Mouse (Mus musculus): Measurements from ENCODE around the gene Clec4b2. TPM values are rescaled to one million over a fixed set of nuclear protein-coding genes. Genes with fewer than 3 reads are reported as not detected.
"Not testable (repeated sequence)": the region's sequence is repeated elsewhere in the genome, so short reads cannot be mapped to it uniquely, and the experiment has no call there.

Gene Clec4b2
- total RNA-seq (2017), result not detected in 3 replicates

GRCm38 (mm10) chr6:123172593-123172992, at the start of gene Clec4b2:
Clec4b2 (plus strand) TSS chr6:123172893.
- ATAC-seq (replicated peaks; ENCODE audit: insufficient number of reproducible peaks, low FRiP score, low TSS enrichment, poor library complexity, severe bottlenecking), result no peak

GRCm38 (mm10) chr6:123123195-123123594, 49.5 kb upstream of the Clec4b2 start:
- peak; percentile 88 for ATAC-seq (replicated peaks; ENCODE audit: insufficient number of reproducible peaks, low FRiP score, low TSS enrichment, poor library complexity, severe bottlenecking)

DNA sequence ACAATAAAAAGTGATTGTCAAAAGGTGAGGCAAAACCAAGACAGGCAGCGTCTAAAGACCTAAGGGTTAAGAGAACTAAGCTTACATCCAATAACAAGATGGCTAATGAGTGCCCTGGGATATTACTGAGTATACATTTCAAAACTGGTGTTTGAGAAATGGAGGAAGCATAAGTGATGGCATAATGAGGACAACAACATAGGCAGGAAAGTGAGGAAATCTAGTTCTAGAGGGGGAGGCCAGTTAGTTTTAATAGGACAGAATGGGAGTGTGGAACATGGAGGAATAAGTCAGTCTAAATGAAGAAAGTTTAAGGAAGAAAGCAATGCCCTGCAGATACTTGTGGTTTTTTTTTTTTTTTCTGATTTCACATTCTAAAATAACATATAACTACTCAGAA, 45.5 kb upstream of the Clec4b2 start:
- ATAC-seq (replicated peaks; ENCODE audit: insufficient number of reproducible peaks, low FRiP score, low TSS enrichment, poor library complexity, severe bottlenecking), result no peak

DNA sequence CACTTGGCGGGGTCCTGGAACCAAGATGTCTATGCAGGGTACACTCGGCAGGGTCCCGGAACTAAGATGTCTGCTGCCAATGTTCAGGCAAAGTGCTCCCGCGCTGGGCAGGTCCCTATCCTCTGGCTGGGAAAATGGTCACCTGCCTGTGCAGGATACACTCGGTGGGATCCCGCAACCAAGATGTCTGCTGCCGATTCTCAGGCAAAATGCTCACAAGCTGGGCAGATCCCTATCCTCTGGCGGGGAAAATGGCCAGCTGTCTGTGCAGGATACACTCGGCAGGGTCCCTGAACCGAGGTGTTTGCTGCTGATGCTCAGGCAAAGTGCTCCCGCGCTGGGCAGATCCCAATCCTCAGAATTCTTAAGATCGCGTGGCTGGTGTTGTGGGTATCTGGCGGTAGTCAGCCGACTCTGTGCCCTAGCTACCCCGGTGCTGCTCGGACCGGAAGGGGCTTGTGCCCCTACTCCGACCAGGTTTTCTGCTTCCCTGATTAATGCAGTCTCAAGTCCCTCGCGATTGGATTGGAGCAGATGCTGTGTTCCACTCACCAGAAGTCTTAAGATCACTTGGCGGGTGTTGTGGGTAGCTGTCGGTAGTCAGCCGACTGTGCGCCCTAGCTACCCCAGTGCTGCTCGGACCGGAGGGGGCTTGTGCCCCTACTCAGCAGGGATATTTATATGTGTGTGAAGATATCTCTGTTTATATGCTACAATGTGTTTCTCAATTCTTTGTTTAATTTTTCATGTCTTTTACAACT, 34.7 kb upstream of the Clec4b2 start:
- not testable (repeated sequence) for ATAC-seq (replicated peaks; ENCODE audit: insufficient number of reproducible peaks, low FRiP score, low TSS enrichment, poor library complexity, severe bottlenecking)

GRCm38 (mm10) chr6:123170106-123170505, 2.6 kb upstream of the Clec4b2 start:
- no peak for ATAC-seq (replicated peaks; ENCODE audit: insufficient number of reproducible peaks, low FRiP score, low TSS enrichment, poor library complexity, severe bottlenecking)

DNA sequence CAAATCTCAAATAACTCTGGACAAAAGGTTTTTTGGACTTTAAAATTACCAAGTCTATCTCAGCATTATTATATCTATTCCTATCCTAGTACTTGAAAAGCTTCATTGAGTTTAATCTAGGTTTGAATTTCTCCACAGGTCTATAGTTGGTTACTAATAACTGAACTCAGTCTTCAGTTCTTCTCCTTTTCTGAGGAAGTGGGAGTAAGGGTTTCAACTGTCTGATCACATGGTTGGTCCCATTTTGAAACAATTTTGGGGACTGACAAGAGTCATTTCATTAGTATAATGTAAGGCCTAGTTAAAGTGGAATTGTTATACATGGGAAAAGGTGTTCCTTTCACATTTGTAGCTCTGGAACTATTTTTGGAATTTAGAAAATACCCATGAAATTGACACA, 1.7 kb upstream of the Clec4b2 start:
- ATAC-seq (replicated peaks; ENCODE audit: insufficient number of reproducible peaks, low FRiP score, low TSS enrichment, poor library complexity, severe bottlenecking), result 0 out of 2 replicates have a peak, but pooled peaks have one; percentile 53

DNA sequence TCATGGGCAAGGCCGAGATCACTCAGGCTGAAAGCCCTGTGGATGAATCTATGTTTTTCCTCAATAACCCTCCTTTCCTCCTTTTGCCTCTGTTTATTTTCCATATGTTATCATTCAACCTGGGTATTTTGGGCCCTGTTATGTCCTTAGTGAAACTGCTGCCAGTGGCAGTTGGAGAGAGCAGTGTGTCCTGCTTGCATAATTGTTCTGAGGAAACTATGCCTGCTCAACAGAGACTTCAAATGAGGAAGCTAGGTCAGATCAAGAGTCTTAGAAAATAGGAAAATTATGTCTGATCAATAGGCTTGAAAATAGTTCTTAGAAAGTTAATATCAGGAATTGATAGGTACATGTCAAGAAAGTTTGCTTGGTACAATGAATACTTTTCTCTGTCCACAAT, 2.9 kb downstream of the Clec4b2 start:
- ATAC-seq (replicated peaks; ENCODE audit: insufficient number of reproducible peaks, low FRiP score, low TSS enrichment, poor library complexity, severe bottlenecking), result no peak

DNA sequence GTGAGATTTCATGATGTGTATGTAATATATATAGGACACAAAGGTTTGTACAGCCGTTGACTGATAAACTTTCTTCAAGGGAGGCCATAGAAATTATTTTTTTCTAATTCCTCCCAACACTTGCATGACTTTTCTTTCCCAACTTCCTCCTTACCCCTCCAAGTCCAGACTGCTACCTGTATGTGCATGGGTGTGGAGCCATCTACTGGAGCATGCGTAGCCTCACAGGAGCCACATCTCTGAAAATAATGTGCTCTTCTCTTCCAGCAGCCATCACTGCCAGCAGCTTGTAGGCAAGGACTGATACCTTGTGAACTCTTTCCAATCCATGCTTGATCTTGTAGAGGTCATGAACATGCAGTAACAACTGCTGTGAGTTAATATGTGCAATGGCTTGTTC, 12.2 kb downstream of the Clec4b2 start:
- ATAC-seq (replicated peaks; ENCODE audit: insufficient number of reproducible peaks, low FRiP score, low TSS enrichment, poor library complexity, severe bottlenecking), result peak; percentile 61

DNA sequence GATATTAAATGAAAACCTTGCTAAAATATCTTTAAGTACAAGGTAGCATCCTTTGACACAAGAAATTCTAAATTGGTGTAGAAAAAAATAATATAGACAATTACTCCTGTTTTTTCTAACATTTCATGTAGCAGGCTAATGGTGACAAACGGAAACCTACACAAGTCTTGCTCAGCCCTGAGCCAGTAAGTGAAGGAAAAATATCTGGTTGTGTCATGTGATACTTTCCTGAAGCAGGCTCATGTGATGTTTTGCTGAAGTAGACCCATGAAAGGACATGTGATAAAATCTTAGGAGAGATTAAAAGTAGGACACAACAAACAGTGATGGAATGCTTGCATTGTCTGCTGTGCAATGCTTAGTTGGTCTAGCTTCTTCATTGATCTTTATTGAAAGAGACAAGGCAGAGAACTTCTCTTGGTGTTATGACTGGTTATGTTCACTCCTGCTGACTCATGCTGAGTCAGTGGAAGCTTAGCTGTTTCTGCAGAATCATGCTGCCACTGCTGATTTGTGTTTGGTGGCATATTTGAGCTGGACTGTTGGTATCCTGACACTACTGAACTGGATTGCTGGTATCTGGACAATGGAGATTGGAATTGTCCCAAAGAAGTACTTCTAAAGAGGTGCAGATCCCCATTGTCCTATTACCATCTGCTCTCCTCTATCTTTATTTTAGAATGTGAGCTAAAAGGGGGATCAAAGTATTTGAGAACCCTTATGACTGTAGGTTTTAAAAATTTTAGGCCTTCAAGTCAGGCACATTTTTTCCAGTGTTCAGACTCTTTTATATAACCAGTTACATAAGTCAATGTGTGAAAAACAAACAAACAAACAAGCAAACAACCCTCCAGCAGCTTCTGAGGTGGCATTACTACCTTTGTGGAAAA, 34.7 kb downstream of the Clec4b2 start:
- ATAC-seq (replicated peaks; ENCODE audit: insufficient number of reproducible peaks, low FRiP score, low TSS enrichment, poor library complexity, severe bottlenecking), result no peak

DNA sequence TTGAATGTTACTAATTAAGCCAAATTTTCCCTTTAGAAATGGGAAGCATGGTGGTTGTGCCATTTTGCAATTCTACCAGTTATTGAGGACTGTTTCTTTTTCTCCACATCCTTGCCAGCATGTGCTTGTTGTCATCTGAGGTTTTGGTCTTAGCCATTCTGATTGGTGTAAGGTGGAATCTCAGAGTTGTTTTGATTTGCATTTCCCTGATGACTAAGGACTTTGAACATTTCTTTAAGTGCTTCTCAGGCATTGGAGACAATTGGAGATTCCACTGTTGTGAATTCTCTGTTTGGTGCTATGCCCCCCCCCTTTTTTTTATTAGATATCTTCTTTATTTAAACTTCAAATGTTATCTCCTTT, 35.4 kb downstream of the Clec4b2 start:
- not testable (repeated sequence) for ATAC-seq (replicated peaks; ENCODE audit: insufficient number of reproducible peaks, low FRiP score, low TSS enrichment, poor library complexity, severe bottlenecking)

DNA sequence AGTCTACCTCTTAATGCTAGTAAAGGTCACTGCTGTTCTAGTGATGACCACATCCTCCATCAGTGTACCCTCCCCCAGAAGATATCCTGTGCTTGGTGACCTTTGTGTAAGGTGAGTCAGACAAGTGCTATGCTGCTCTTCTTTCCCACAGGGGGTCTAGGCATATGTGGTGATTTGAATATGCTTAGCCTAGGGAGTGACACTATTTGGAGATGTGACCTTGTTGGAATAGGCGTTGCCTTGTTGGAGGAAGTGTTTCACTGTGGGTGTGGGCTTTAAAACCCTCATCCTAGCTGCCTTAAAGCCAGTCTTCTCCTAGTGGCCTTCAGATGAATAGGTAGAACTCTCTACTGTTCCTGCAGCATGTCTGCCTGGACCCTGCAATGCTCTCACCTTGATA, 39.0 kb downstream of the Clec4b2 start:
- ATAC-seq (replicated peaks; ENCODE audit: insufficient number of reproducible peaks, low FRiP score, low TSS enrichment, poor library complexity, severe bottlenecking), result no peak

- peak; percentile 81 for ATAC-seq (replicated peaks; ENCODE audit: insufficient number of reproducible peaks, low FRiP score, low TSS enrichment, poor library complexity, severe bottlenecking)
These were observed 55.0 kb downstream of the Clec4b2 start for GRCm38 (mm10) chr6:123227519-123228166.

GRCm38 (mm10) chr6:123229644-123230043, 57.0 kb downstream of the Clec4b2 start, which contains the start of gene Clec4n:
Clec4n (plus strand) TSS chr6:123229843.
- peak; percentile 82 for ATAC-seq (replicated peaks; ENCODE audit: insufficient number of reproducible peaks, low FRiP score, low TSS enrichment, poor library complexity, severe bottlenecking)

DNA sequence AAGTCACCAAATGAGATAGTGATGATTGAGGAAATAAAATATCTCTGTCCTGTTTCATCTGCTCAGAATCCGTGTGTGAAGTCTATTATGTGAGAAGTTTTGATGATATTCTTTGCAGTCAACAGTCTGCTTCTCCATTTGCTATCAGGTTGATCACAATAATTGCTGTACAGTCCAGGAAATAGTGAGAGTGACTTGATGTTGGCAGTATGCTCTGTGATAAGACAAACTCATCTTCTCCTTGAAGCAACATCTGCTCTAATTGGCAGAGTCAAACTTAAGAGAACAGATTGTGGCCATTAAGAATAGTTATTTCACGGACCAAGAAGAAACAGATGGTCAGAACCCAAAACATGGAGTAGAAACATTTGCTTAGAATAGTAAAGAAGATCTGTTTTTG, 58.5 kb downstream of the Clec4b2 start:
- no peak for ATAC-seq (replicated peaks; ENCODE audit: insufficient number of reproducible peaks, low FRiP score, low TSS enrichment, poor library complexity, severe bottlenecking)

- no peak for ATAC-seq (replicated peaks; ENCODE audit: insufficient number of reproducible peaks, low FRiP score, low TSS enrichment, poor library complexity, severe bottlenecking)
These were observed 64.9 kb downstream of the Clec4b2 start for GRCm38 (mm10) chr6:123237582-123237981.

DNA sequence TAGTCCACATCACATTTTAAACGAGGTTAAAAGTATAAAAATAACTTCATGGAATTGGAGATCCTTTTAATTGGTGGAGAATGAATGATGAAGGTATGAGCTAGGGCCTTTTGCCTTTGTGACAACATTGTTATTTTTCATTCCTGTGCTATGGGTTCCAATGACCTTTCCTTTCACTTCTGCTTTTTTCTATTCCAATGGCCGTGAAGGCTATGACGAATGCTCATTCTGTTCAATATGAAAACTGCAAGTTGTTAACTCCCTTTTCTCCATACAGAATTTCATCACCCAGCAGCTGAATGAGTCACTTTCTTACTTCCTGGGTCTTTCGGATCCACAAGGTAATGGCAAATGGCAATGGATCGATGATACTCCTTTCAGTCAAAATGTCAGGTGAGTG, 71.5 kb downstream of the Clec4b2 start:
- peak; percentile 98 for ATAC-seq (replicated peaks; ENCODE audit: insufficient number of reproducible peaks, low FRiP score, low TSS enrichment, poor library complexity, severe bottlenecking)

GRCm38 (mm10) chr6:123248862-123249261, 76.2 kb downstream of the Clec4b2 start:
- ATAC-seq (replicated peaks; ENCODE audit: insufficient number of reproducible peaks, low FRiP score, low TSS enrichment, poor library complexity, severe bottlenecking), result peak; percentile 50

- ATAC-seq (replicated peaks; ENCODE audit: insufficient number of reproducible peaks, low FRiP score, low TSS enrichment, poor library complexity, severe bottlenecking), result peak; percentile 95
These were observed 80.0 kb downstream of the Clec4b2 start for GRCm38 (mm10) chr6:123252735-123253134.

All from monocyte, adult 5-6 weeks (primary cell).